Mouse (Mus musculus) lung, adult 10 weeks (tissue): ENCODE data around the gene Tnfsf4. TPM values are rescaled to one million over a fixed set of nuclear protein-coding genes. Genes with fewer than 3 reads are reported as not detected.

Source experiments
- polyA plus RNA-seq: library from polyadenylated mRNA; stranded (reverse); fragments of 350-450 nt; fragmentation: Illumina TruSeq; extraction: RNeasy Lipid Tissue Mini Kit (QIAGEN cat#74804); gene quantifications from one replicate; pipeline ENCODE4 v1.2.3, GENCODE M21; 2014; ENCODE audit warnings: low read depth, low replicate concordance; ENCODE audit not compliant: insufficient read depth

Tnfsf4 gene
- polyA plus RNA-seq = 0.21 TPM

DNA sequence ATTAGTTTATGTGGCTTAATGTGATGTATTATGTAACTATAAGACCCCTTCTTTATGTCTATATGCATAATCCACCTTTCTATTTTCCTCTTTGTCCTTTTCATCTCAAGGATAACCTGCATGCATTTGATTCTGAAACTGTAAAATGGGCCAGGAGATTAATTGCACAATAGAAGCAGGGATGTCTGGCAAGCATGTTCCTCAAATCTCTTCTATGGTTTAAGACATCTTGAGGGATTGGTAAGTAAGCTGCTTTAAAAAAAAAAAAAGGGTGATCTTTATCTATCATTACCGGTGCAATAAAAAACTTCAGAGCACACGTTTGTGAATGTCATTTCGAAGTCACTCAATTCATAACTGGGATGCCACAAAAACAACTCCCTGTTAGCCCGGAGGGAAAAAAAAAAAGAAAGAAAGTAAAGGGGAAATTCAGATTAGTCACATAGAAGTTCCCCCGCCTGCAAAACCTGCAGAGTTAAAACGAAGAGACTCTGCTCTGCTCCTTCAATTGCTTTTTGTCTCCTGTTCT is at the start of gene Tnfsf4:
Tnfsf4 (plus strand) TSS at position 479 of the 529 bp plus-strand sequence.

Other genes with a start within 250 kb of the Tnfsf4 start
- not detected for gene Tex50, start 236.1 kb upstream of the Tnfsf4 start, polyA plus RNA-seq
- 1,114 TPM for gene Prdx6, start 144.2 kb upstream of the Tnfsf4 start, polyA plus RNA-seq
- gene Tnfsf18, start 99.2 kb downstream of the Tnfsf4 start, polyA plus RNA-seq = not detected